Mouse (Mus musculus) lung, adult 2 months (tissue): Measurements from ENCODE around the gene Sin3b.

Experiments
- CTCF ChIP-seq: fragments of 200-500 bp; IDR thresholded peaks from 2 replicates; pipeline ENCODE4 v1.5.1; 2011; ENCODE audit warnings: mild to moderate bottlenecking, low read length, control low read depth; ENCODE audit not compliant: insufficient read depth
- POLR2A ChIP-seq: fragments of 200-500 bp; IDR thresholded peaks from 2 replicates; pipeline ENCODE4 v1.6.1; 2011; ENCODE audit warnings: low read depth, mild to moderate bottlenecking, control low read depth, low read length, borderline replicate concordance; ENCODE audit errors: extremely low read depth

GRCm38 (mm10) chr8:72750266-72750665, 27.2 kb downstream of the Sin3b start:
- TF ChIP-seq CTCF (no peak), POLR2A (no peak)
